Mouse (Mus musculus) G1E (cell line): ENCODE results near the gene Ranbp10. TPM values are rescaled to one million over a fixed set of nuclear protein-coding genes. Genes with fewer than 3 reads are reported as not detected.

Experiments
- ATAC-seq: 2 replicates; pipeline ENCODE4 v1.8.0; 2016; ENCODE audit warnings: mild to moderate bottlenecking; ENCODE audit not compliant: insufficient number of reproducible peaks, poor library complexity, low FRiP score, severe bottlenecking; ENCODE audit errors: extremely low read depth
- DNase-seq: peaks from one replicate; pipeline ENCODE4 v3.0.0; 2012; ENCODE audit warnings: low spot score
- H3K27me3 ChIP-seq: 2 replicates; pipeline ENCODE4 v1.6.1; 2012; ENCODE audit warnings: mild to moderate bottlenecking, low read length, inconsistent platforms; ENCODE audit not compliant: insufficient read depth
- H3K36me3 ChIP-seq: replicated peaks from 2 replicates; pipeline ENCODE3; 2012; ENCODE audit warnings: mild to moderate bottlenecking, inconsistent platforms
- H3K4me1 ChIP-seq: 2 replicates; pipeline ENCODE4 v1.6.1; 2012; ENCODE audit warnings: low read depth, low read length, inconsistent platforms, mixed read lengths; ENCODE audit not compliant: insufficient read depth
- H3K4me3 ChIP-seq: 2 replicates; pipeline ENCODE4 v1.5.1; 2012; ENCODE audit warnings: low read depth, mild to moderate bottlenecking, inconsistent platforms, low read length, moderate library complexity, mixed read lengths
- H3K9me3 ChIP-seq: replicated peaks from 2 replicates; pipeline ENCODE4 v1.6.1; 2012; ENCODE audit warnings: inconsistent platforms
- CTCF ChIP-seq: IDR thresholded peaks from 2 replicates; pipeline ENCODE4 v1.5.1; 2012; ENCODE audit warnings: low read depth, low read length, inconsistent platforms, mixed read lengths
- GATA1 ChIP-seq: IDR thresholded peaks from 2 replicates; pipeline ENCODE4 v1.6.1; 2012; ENCODE audit warnings: borderline replicate concordance, low read length, inconsistent platforms, mixed read lengths
- GATA2 ChIP-seq: IDR thresholded peaks from 2 replicates; pipeline ENCODE4 v1.6.1; 2012; ENCODE audit warnings: low read depth, low read length, inconsistent platforms, borderline replicate concordance
- POLR2AphosphoS5 ChIP-seq: IDR thresholded peaks from 2 replicates; pipeline ENCODE4 v1.6.1; 2012; ENCODE audit warnings: low read depth, low read length, inconsistent platforms; ENCODE audit not compliant: insufficient replicate concordance
- TAL1 ChIP-seq: conservative IDR thresholded peaks from 2 replicates; pipeline ENCODE4 v1.6.1; 2012; ENCODE audit warnings: low read depth, low read length, inconsistent platforms, mixed read lengths
- polyA plus RNA-seq: library from polyadenylated mRNA; stranded (reverse); fragments of >175 nt; gene quantifications from 2 replicates; pipeline ENCODE4 v1.2.3, GENCODE M21; 2012
- total RNA-seq, 2 experiments: library from RNA; stranded (forward) in 1 of 2; stranded (reverse) in 1 of 2; fragments of 200-1000 nt in 1 of 2; fragments of >200 nt in 1 of 2; fragmentation: Nextera tagmentation in 1 of 2; gene quantifications; 2 replicates each; pipeline ENCODE4 v1.2.3; 2014 to 2017

Gene Ranbp10
- total and polyA plus RNA-seq, 3 experiments: 14.3 to 114 (median 29.3) TPM

DNA sequence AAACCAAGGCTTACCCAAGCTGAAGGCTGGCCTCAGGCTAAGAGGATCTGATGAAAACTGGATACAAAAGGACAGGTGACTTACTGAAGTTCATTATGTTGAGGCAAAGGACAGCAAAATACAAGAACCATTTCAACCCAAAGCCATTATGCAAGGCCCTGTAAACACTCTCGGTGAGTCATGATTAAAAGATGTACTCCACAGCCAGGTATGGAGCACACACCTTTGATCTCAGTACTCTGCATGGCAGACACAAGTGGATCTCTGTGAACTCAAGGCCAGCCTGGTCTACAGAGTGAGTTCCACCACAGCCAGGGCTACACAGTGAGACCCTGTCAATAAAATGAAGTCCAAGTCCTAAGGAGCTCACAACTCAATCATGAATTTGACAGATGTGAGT is 31.4 kb downstream of the Ranbp10 start:
- no peak for DNase-seq
- ATAC-seq: no peak
- H3K36me3 ChIP-seq: peaks cover 80% of the 10 kb centered on the region
- peaks cover 65% of the 10 kb centered on the region for H3K4me1 ChIP-seq
- H3K4me3 ChIP-seq: no peak overlapping the region
- TF ChIP-seq POLR2AphosphoS5 (no peak), TAL1 (no peak), CTCF (no peak), GATA1 (no peak), GATA2 (no peak)
- H3K27me3 ChIP-seq: no peaks in the 10 kb centered on the region
- H3K9me3 ChIP-seq: no peaks in the 10 kb centered on the region

DNA sequence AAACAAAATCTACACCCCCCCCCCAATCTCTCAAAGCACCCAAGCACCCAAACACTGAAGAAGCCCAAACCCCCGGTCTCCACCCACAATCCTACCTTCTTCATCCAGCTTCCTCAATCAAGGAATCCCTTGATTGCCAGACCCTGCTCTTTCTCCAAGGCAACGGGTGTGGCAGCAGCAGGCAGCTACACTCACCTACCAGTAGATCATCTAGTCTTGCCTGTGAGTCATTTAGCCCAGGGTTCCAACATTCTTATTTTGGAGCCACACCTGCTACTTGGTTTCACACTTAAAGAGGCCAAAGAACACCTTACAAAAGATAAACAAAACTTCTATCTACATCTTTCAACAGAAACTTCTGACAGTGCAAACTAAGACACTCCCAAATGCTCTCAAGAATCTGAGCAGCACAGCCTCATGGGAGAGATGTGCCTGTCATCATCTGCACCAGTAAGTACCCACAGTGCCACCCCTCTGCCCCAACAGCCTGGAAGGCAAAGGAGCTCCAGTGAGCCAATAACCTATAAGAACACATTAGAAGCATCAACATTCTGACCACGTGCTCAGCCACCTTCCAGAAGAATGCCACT is 33.0 kb downstream of the Ranbp10 start:
- H3K27me3 ChIP-seq: no peaks in the 10 kb centered on the region
- no peak overlapping the region for H3K4me3 ChIP-seq
- peaks cover 87% of the 10 kb centered on the region for H3K36me3 ChIP-seq
- H3K9me3 ChIP-seq: no peaks in the 10 kb centered on the region
- TF ChIP-seq TAL1: no peak
- no peak for TF ChIP-seq GATA1
- no peak for TF ChIP-seq POLR2AphosphoS5
- TF ChIP-seq CTCF: no peak
- TF ChIP-seq GATA2: no peak
- ATAC-seq: no peak
- DNase-seq: no peak
- H3K4me1 ChIP-seq: peaks cover 59% of the 10 kb centered on the region

DNA sequence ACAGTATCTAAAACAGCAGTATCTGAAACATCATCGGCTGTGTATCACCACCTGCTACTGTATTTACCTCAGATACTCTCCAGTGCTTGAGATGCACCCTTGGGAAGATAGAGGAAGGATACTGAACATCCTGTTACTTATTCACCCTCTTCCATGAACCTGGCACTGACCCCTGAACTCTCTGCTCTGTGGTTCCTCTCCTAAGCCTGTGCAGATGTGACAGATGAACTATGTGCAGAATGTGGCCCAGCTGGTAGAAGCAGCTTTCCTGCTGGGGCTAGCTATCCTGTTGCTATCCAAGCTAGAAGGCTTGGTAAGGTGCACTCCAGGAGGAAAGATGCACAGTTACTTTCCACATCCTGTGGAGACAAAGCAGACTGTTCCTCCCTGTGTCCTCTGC is 33.8 kb downstream of the Ranbp10 start:
- Histone ChIP-seq H3K27me3 (no peaks in the 10 kb centered on the region), H3K4me1 (peaks cover 57% of the 10 kb centered on the region), H3K4me3 (no peak overlapping the region), H3K36me3 (peaks cover 85% of the 10 kb centered on the region), H3K9me3 (no peaks in the 10 kb centered on the region)
- ATAC-seq (no peak), DNase-seq (no peak)
- TF ChIP-seq GATA2: no peak

DNA sequence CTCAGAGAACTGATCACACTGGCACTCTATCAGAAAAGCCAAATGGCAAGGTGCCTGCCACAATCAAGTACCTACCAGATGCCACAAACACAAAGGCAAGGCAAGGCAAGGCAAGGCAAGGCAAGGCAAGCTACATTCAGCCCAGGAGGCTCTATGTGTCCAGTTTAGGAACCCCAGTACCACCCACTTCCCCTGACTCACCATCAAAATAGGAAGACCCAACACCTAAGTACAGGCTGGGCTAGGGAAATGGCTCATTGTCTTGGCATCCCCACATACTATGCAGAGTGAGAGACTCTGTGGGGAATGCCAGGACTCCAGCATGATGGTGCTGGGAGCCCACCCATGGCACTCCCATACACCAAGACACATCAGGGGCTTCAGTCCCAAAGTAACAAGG is 37.5 kb downstream of the Ranbp10 start:
- Histone ChIP-seq H3K27me3 (no peaks in the 10 kb centered on the region), H3K4me3 (no peak overlapping the region), H3K36me3 (peaks cover 93% of the 10 kb centered on the region), H3K9me3 (no peaks in the 10 kb centered on the region), H3K4me1 (peaks cover 37% of the 10 kb centered on the region)
- TF ChIP-seq CTCF: no peak
- no peak for DNase-seq
- ATAC-seq: no peak

DNA sequence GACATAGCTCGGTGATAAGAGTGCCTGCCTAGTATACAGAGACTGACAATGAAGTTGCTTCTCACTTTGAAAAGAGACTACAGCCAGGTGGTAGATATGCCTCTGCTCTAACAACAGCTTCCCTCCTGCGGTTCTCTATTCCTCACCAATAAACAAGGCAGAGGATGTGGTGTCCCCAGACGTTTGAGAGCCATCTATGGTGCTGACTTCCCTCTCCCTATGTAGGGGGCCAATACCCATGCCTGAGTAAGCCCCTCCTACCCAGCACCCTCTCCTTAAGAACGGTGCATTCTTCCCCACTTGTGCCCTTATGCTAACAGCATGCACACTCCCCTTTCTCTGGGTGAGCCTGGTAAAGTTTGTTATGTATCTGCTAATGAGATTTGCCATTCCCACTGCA is 38.2 kb downstream of the Ranbp10 start:
- H3K27me3 ChIP-seq: no peaks in the 10 kb centered on the region
- ATAC-seq (no peak), DNase-seq (no peak)
- H3K36me3 ChIP-seq: peaks cover 91% of the 10 kb centered on the region
- peaks cover 30% of the 10 kb centered on the region for H3K4me1 ChIP-seq
- TF ChIP-seq CTCF: no peak
- H3K9me3 ChIP-seq: no peaks in the 10 kb centered on the region
- no peak overlapping the region for H3K4me3 ChIP-seq

DNA sequence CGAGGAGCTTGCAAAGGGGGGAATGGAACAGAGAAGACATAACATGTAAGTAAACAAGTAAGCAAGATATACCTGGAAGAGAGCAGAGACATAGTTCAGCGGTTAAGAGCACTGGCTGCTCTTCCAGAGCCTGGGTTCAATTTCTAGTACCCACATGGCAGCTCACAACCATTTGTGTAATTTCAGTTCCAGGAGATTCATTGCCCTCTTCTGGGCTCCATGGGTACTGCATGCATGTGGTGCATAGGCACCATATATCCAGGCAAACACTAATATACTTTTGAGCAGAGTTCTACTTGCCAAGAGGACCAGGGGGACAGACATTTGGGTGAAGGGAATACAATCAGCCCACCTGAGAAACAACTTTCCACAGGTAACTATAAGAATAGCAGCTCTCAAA is 38.9 kb downstream of the Ranbp10 start:
- H3K36me3 ChIP-seq: peaks cover 91% of the 10 kb centered on the region

DNA sequence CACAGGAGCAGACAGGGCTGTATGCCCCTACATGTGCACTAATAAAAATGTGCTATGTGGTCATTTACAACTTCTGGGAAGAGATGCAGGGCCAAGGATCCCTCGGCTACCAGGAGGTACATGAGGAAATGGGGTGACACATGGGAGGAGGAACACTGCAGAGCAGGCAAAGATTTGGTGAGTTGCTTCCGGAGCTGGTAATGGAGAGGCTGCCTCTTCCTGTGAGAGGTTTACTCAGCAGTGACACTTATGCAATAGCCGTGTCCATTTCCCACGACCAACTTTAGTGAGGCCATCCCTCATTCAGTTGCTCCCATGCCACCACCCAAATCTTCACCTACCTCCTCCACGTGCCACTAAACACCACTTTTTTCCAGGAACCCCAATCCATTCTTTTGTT is 46.9 kb downstream of the Ranbp10 start:
- peaks cover 94% of the 10 kb centered on the region for H3K36me3 ChIP-seq
- TF ChIP-seq GATA1: no peak
- no peak for TF ChIP-seq TAL1
- TF ChIP-seq POLR2AphosphoS5: no peak
- no peak for TF ChIP-seq CTCF
- TF ChIP-seq GATA2: no peak
- H3K4me3 ChIP-seq: no peak overlapping the region
- no peaks in the 10 kb centered on the region for H3K9me3 ChIP-seq
- no peak for DNase-seq
- no peak for ATAC-seq
- H3K27me3 ChIP-seq: no peaks in the 10 kb centered on the region
- no peaks in the 10 kb centered on the region for H3K4me1 ChIP-seq

More for the DNA sequence above, 38.9 kb downstream of the Ranbp10 start:
- DNase-seq: no peak
- ATAC-seq: no peak
- no peak overlapping the region for H3K4me3 ChIP-seq
- no peaks in the 10 kb centered on the region for H3K9me3 ChIP-seq
- peaks cover 24% of the 10 kb centered on the region for H3K4me1 ChIP-seq
- H3K27me3 ChIP-seq: no peaks in the 10 kb centered on the region
- no peak for TF ChIP-seq TAL1
- peak; percentile 68 for TF ChIP-seq CTCF
- no peak for TF ChIP-seq GATA2
